Mouse (Mus musculus): ENCODE data around the gene Sox13. TPM values are rescaled to one million over a fixed set of nuclear protein-coding genes. Genes with fewer than 3 reads are reported as not detected.

Sox13 gene
- polyA plus RNA-seq, 2 experiments = 1.6 to 4.9 TPM

- no peak overlapping the region for H3K9ac ChIP-seq (replicated peaks)
- no peak overlapping the region for H3K4me3 ChIP-seq (ENCODE audit: insufficient read depth in 1 of 2, low read depth in 2 of 2, low read length in 2 of 2)
- no peak overlapping the region for H3K27ac ChIP-seq
- H3K4me1 ChIP-seq (replicated peaks; ENCODE audit: control insufficient read depth in 2 of 2, insufficient read depth in 2 of 2, low read length in 1 of 2) = no peaks in the 10 kb centered on the region
- 42% methylated on average over 8 of the region's 8 CpGs for WGBS (ENCODE audit: insufficient replicate concordance)
- no peaks in the 10 kb centered on the region for H3K36me3 ChIP-seq (replicated peaks; ENCODE audit: control insufficient read depth, insufficient read depth, low read depth)
- H3K4me2 ChIP-seq (ENCODE audit: low read depth) = no peak overlapping the region
- ATAC-seq (ENCODE audit: insufficient read depth) = no peak
- H3K27me3 ChIP-seq (ENCODE audit: control insufficient read depth, insufficient read depth, low read length) = no peaks in the 10 kb centered on the region
- TF ChIP-seq CTCF (IDR thresholded peaks at IDR 0.05; ENCODE audit: low read depth) = no peak
- no peak for TF ChIP-seq EP300 (IDR thresholded peaks at IDR 0.05; ENCODE audit: low read depth)
- DNase-seq (ENCODE audit: low read depth in 3 of 3, low spot score in 3 of 3) = no peak
- H3K9me3 ChIP-seq (ENCODE audit: control insufficient read depth, low read length) = no peaks in the 10 kb centered on the region
Measured at GRCm38 (mm10) chr1:133356330-133356729, 67.8 kb downstream of the Sox13 start.

- ATAC-seq (ENCODE audit: insufficient read depth) = no peak
- 51% methylated on average over 15 of the region's 15 CpGs for WGBS (ENCODE audit: insufficient replicate concordance)
- no peak overlapping the region for H3K4me3 ChIP-seq (ENCODE audit: insufficient read depth in 1 of 2, low read depth in 2 of 2, low read length in 2 of 2)
- no peak for DNase-seq (ENCODE audit: low read depth in 3 of 3, low spot score in 3 of 3)
- H3K9me3 ChIP-seq (ENCODE audit: control insufficient read depth, low read length) = no peaks in the 10 kb centered on the region
- no peak overlapping the region for H3K9ac ChIP-seq (replicated peaks)
- H3K27me3 ChIP-seq (ENCODE audit: control insufficient read depth, insufficient read depth, low read length) = no peaks in the 10 kb centered on the region
- H3K4me1 ChIP-seq (replicated peaks; ENCODE audit: control insufficient read depth in 2 of 2, insufficient read depth in 2 of 2, low read length in 1 of 2) = no peaks in the 10 kb centered on the region
- no peak overlapping the region for H3K27ac ChIP-seq
- TF ChIP-seq EP300 (IDR thresholded peaks at IDR 0.05; ENCODE audit: low read depth) (no peak), CTCF (IDR thresholded peaks at IDR 0.05; ENCODE audit: low read depth) (no peak)
- H3K36me3 ChIP-seq (replicated peaks; ENCODE audit: control insufficient read depth, insufficient read depth, low read depth) = no peaks in the 10 kb centered on the region
- H3K4me2 ChIP-seq (ENCODE audit: low read depth) = no peak overlapping the region
Measured at GRCm38 (mm10) chr1:133355912-133356311, 68.3 kb downstream of the Sox13 start.

GRCm38 (mm10) chr1:133355469-133355868 is 68.7 kb downstream of the Sox13 start:
- H3K4me1 ChIP-seq (replicated peaks; ENCODE audit: control insufficient read depth in 2 of 2, insufficient read depth in 2 of 2, low read length in 1 of 2) = no peaks in the 10 kb centered on the region
- no peak for TF ChIP-seq EP300 (IDR thresholded peaks at IDR 0.05; ENCODE audit: low read depth)
- TF ChIP-seq CTCF (IDR thresholded peaks at IDR 0.05; ENCODE audit: low read depth) = no peak
- H3K9me3 ChIP-seq (ENCODE audit: control insufficient read depth, low read length) = no peaks in the 10 kb centered on the region
- H3K9ac ChIP-seq (replicated peaks) = no peak overlapping the region
- no peak for ATAC-seq (ENCODE audit: insufficient read depth)
- H3K4me2 ChIP-seq (ENCODE audit: low read depth) = no peak overlapping the region
- no peak overlapping the region for H3K4me3 ChIP-seq (ENCODE audit: insufficient read depth in 1 of 2, low read depth in 2 of 2, low read length in 2 of 2)
- H3K27ac ChIP-seq = no peak overlapping the region
- no peaks in the 10 kb centered on the region for H3K27me3 ChIP-seq (ENCODE audit: control insufficient read depth, insufficient read depth, low read length)
- no peaks in the 10 kb centered on the region for H3K36me3 ChIP-seq (replicated peaks; ENCODE audit: control insufficient read depth, insufficient read depth, low read depth)
- 43% methylated on average over 5 of the region's 5 CpGs for WGBS (ENCODE audit: insufficient replicate concordance)
- no peak for DNase-seq (ENCODE audit: low read depth in 3 of 3, low spot score in 3 of 3)

- TF ChIP-seq EP300 (IDR thresholded peaks at IDR 0.05; ENCODE audit: low read depth) (no peak), CTCF (IDR thresholded peaks at IDR 0.05; ENCODE audit: low read depth) (peak; percentile 90)
- Histone ChIP-seq H3K4me2 (ENCODE audit: low read depth) (no peak overlapping the region), H3K9me3 (ENCODE audit: control insufficient read depth, low read length) (no peaks in the 10 kb centered on the region), H3K27ac (no peak overlapping the region), H3K36me3 (replicated peaks; ENCODE audit: control insufficient read depth, insufficient read depth, low read depth) (no peaks in the 10 kb centered on the region), H3K27me3 (ENCODE audit: control insufficient read depth, insufficient read depth, low read length) (no peaks in the 10 kb centered on the region), H3K9ac (replicated peaks) (no peak overlapping the region), H3K4me1 (replicated peaks; ENCODE audit: control insufficient read depth in 2 of 2, insufficient read depth in 2 of 2, low read length in 1 of 2) (no peaks in the 10 kb centered on the region), H3K4me3 (ENCODE audit: insufficient read depth in 1 of 2, low read depth in 2 of 2, low read length in 2 of 2) (no peak overlapping the region)
- 45% methylated on average over 12 of the region's 12 CpGs for WGBS (ENCODE audit: insufficient replicate concordance)
- DNase-seq (ENCODE audit: low read depth in 3 of 3, low spot score in 3 of 3) (no peak), ATAC-seq (ENCODE audit: insufficient read depth) (no peak)
Measured at GRCm38 (mm10) chr1:133353371-133353809, 70.8 kb downstream of the Sox13 start.

GRCm38 (mm10) chr1:133351762-133352161 is 72.4 kb downstream of the Sox13 start:
- H3K27me3 ChIP-seq (ENCODE audit: control insufficient read depth, insufficient read depth, low read length) = no peaks in the 10 kb centered on the region
- TF ChIP-seq CTCF (IDR thresholded peaks at IDR 0.05; ENCODE audit: low read depth) (no peak), EP300 (IDR thresholded peaks at IDR 0.05; ENCODE audit: low read depth) (no peak)

More at GRCm38 (mm10) chr1:133351762-133352161, 72.4 kb downstream of the Sox13 start:
- H3K4me3 ChIP-seq (ENCODE audit: insufficient read depth in 1 of 2, low read depth in 2 of 2, low read length in 2 of 2) = no peak overlapping the region
- no peak overlapping the region for H3K27ac ChIP-seq
- ATAC-seq (ENCODE audit: insufficient read depth) (no peak), DNase-seq (ENCODE audit: low read depth in 3 of 3, low spot score in 3 of 3) (no peak)
- no peaks in the 10 kb centered on the region for H3K9me3 ChIP-seq (ENCODE audit: control insufficient read depth, low read length)
- WGBS (ENCODE audit: insufficient replicate concordance) = 35% methylated on average over 9 of the region's 9 CpGs
- H3K4me1 ChIP-seq (replicated peaks; ENCODE audit: control insufficient read depth in 2 of 2, insufficient read depth in 2 of 2, low read length in 1 of 2) = peaks cover 0 to 7% of the 10 kb centered on the region in 2 experiments; a peak in 2 of 4 replicates
- H3K36me3 ChIP-seq (replicated peaks; ENCODE audit: control insufficient read depth, insufficient read depth, low read depth) = no peaks in the 10 kb centered on the region
- H3K9ac ChIP-seq (replicated peaks) = no peak overlapping the region
- no peak overlapping the region for H3K4me2 ChIP-seq (ENCODE audit: low read depth)

Measured in liver, embryonic 14.5 days (tissue).